9 mouse cellular contexts compared by ENCODE assay signal in the genomic region with DNA sequence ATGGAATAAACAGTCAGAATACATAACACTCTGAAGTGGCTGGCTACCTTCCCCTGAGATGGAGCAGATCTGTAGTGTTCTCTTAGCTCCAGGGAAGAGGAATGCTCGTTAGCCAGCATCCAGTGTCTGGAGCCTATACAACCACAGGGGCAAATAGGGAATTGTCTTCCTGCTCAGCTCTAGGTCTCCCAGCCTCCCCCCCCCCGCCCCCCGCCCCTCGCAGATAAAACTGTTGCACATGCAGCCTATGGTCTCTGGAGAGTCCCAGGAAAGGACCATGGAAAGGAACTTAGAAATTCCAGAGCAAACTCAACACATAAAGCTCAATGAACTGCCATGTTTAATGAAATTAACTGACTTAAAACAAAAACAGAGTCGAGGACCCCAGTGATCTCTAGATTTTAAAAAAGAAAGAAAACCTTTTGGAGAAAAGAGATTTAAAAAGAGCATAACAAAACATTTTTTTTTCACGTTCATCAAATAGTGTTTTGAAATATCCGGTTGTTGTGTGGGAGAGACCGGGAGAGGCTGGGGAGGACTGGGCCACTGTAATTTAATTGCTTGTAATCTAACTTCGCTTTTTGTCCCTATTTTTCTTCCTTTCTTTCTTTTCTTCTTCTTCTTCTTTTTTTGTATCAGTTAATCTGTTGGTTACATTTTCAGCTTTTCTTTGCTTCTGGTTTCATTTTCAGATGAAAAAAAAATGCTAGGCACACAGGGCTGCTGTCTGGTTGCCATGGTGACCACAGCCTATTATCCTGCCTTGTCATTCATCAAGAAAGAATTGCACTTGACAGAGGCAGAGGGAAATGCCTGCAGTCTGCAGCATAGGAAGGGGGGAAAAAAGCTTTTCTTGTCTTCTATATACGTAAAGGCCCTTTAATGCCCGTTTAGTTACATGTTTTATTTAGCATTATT.
DNase-seq lines count a peak whose midpoint lies in the region; ATAC-seq lines count a peak whose summit lies in the region.
"Had no signal": no experiment of that assay in that cellular context is flagged by ENCODE, and none has a peak within 500 bp of the region (broad histone marks: within the 10 kb centered on the region; RNA-seq: fewer than 3 reads in every experiment).

No protein-coding gene starts in this region.

- no peak for ATAC-seq in heart, embryonic 11.5 days (replicated peaks; ENCODE audit: insufficient number of reproducible peaks, low FRiP score, low TSS enrichment)
- 0 out of 2 replicates have a peak, but pooled peaks have one; percentile 31 for ATAC-seq in megakaryocyte progenitor cell, adult 5-6 weeks (replicated peaks; ENCODE audit: poor library complexity)
- peak; percentile 68 for ATAC-seq in stomach, embryonic 16.5 days (ENCODE audit: insufficient read depth, low FRiP score)
- ATAC-seq in megakaryocyte-erythroid progenitor cell, adult 5-6 weeks (replicated peaks; ENCODE audit: low FRiP score, low TSS enrichment, poor library complexity, severe bottlenecking), result no peak

- DNase-seq in kidney, postnatal 10 days, result peak; percentile 67
- DNase-seq in kidney, adult 9 months, result no peak
- peak; percentile 93 for DNase-seq in brain, embryonic 18.5 days (ENCODE audit: low read depth, low spot score)
- peak; percentile 75 for DNase-seq in layer of hippocampus, adult 11-12 months (ENCODE audit: low spot score)

- no peak overlapping the region; the same call in 1 of the 2 replicates for H3K9ac ChIP-seq in heart, embryonic 11.5 days (ENCODE audit: low read depth, low read length)
- peak overlapping the region; percentile 49; the same call in 1 of the 2 replicates for H3K9ac ChIP-seq in stomach, embryonic 16.5 days (ENCODE audit: low read length)

- WGBS in heart, embryonic 11.5 days (ENCODE audit: insufficient replicate concordance), result 42% methylated on average over 11 of the region's 11 CpGs
- WGBS in stomach, embryonic 16.5 days, result 11% methylated on average over 11 of the region's 11 CpGs

- peak overlapping the region; percentile 57 for H3K27ac ChIP-seq in heart, embryonic 11.5 days (ENCODE audit: low read depth, low read length)
- peak overlapping the region; percentile 18 for H3K27ac ChIP-seq in stomach, embryonic 16.5 days (ENCODE audit: low read length)
- H3K27ac ChIP-seq: macrophage had no signal

- H3K4me3 ChIP-seq in heart, embryonic 11.5 days (ENCODE audit: low read depth, low read length), result no peak overlapping the region; the same call in 1 of the 2 replicates
- H3K4me3 ChIP-seq in stomach, embryonic 16.5 days (replicated peaks; ENCODE audit: low read length), result peak overlapping the region; percentile 18

- no peaks in the 10 kb centered on the region for H3K27me3 ChIP-seq in heart, embryonic 11.5 days (ENCODE audit: control insufficient read depth, insufficient read depth, low read length)
- no peaks in the 10 kb centered on the region for H3K27me3 ChIP-seq in stomach, embryonic 16.5 days (ENCODE audit: control insufficient read depth, insufficient read depth, low read length)

- H3K36me3 ChIP-seq in heart, embryonic 11.5 days (ENCODE audit: control insufficient read depth, insufficient read depth, low read length), result no peaks in the 10 kb centered on the region
- H3K36me3 ChIP-seq in stomach, embryonic 16.5 days (ENCODE audit: control insufficient read depth, insufficient read depth, low read length), result no peaks in the 10 kb centered on the region

- H3K4me1 ChIP-seq in heart, embryonic 11.5 days (ENCODE audit: control insufficient read depth, insufficient read depth, low read length), result peaks cover 12% of the 10 kb centered on the region; the same call in 1 of the 2 replicates
- 0 out of 2 replicates have a peak, but pooled peaks cover 15% of the 10 kb centered on the region for H3K4me1 ChIP-seq in stomach, embryonic 16.5 days (ENCODE audit: control insufficient read depth, insufficient read depth, low read length)

- peak overlapping the region; percentile 46; the same call in 1 of the 2 replicates for H3K4me2 ChIP-seq in heart, embryonic 11.5 days
- peak overlapping the region; percentile 56 for H3K4me2 ChIP-seq in stomach, embryonic 16.5 days (ENCODE audit: low read depth, low read length)

- H3K9me3 ChIP-seq in heart, embryonic 11.5 days (replicated peaks; ENCODE audit: control insufficient read depth, low read length), result no peaks in the 10 kb centered on the region
- H3K9me3 ChIP-seq in stomach, embryonic 16.5 days (replicated peaks; ENCODE audit: control insufficient read depth, low read length), result no peaks in the 10 kb centered on the region

Comparison
In these comparisons a context has a peak if more than half of its experiments do, and no peak if none do; other contexts are left out.
1. ATAC-seq: peak in megakaryocyte progenitor cell, adult 5-6 weeks (single experiment) and stomach, embryonic 16.5 days (single experiment); none in heart, embryonic 11.5 days (single experiment) and megakaryocyte-erythroid progenitor cell, adult 5-6 weeks (single experiment).